Mouse (Mus musculus): ENCODE data around the gene Ccdc134. TPM values are rescaled to one million over a fixed set of nuclear protein-coding genes. Genes with fewer than 3 reads are reported as not detected.

The Ccdc134 gene
- 82.1 TPM for polyA plus RNA-seq (2012; fragmentation: generic; extraction: Trizol)

GRCm38 (mm10) chr15:82127426-82128374 is at the start of gene Ccdc134:
TSS of gene Ccdc134 (plus strand) at chr15:82127922.
- Histone ChIP-seq H3K4me2 (ENCODE audit: low read depth) (peak within 1 kb of the TSS; percentile 98), H3ac (ENCODE audit: control insufficient read depth, insufficient read length) (peak within 1 kb of the TSS; percentile 14), H3K27me3 (ENCODE audit: control insufficient read depth, insufficient read depth, insufficient read length) (peaks cover 18% of the 10 kb centered on the region), H3K4me3 (peak within 1 kb of the TSS; percentile 58), H3K79me2 (ENCODE audit: control insufficient read depth, insufficient read depth) (peaks cover 19% of the 10 kb centered on the region), H3K36me3 (ENCODE audit: control insufficient read depth, insufficient read depth) (no peaks in the 10 kb centered on the region)
- peak; percentile 88 for TF ChIP-seq TCF3 (IDR thresholded peaks at IDR 0.05; ENCODE audit: insufficient read length, low read depth)
- TF ChIP-seq CEBPB (IDR thresholded peaks at IDR 0.05; ENCODE audit: insufficient read depth, poor library complexity, severe bottlenecking): no peak
- TF ChIP-seq SRF (IDR thresholded peaks at IDR 0.05; ENCODE audit: control insufficient read depth, insufficient read length, low read depth): peak; percentile 81
- peak; percentile 93 for TF ChIP-seq POLR2A (IDR thresholded peaks at IDR 0.05; ENCODE audit: insufficient read length, low read depth)
- peak; percentile 57 for TF ChIP-seq TCF12 (IDR thresholded peaks at IDR 0.05; ENCODE audit: insufficient read depth, poor library complexity, severe bottlenecking)
- TF ChIP-seq MAX (IDR thresholded peaks at IDR 0.05; ENCODE audit: low read depth): peak; percentile 95
- TF ChIP-seq MYOG (IDR thresholded peaks at IDR 0.05; ENCODE audit: control insufficient read depth in 1 of 3, insufficient read depth in 1 of 3, insufficient read length in 2 of 3, low read depth in 2 of 3): peak; percentile 93 to 100 (median 99)
- TF ChIP-seq MYOD1 (IDR thresholded peaks at IDR 0.05; ENCODE audit: control insufficient read depth in 1 of 3, insufficient read length in 2 of 3, low read depth in 2 of 3): peak in 2 of 3 experiments; percentile 98 to 99
- TF ChIP-seq E2F4 (IDR thresholded peaks at IDR 0.05; ENCODE audit: insufficient read depth): no peak
- no peak for TF ChIP-seq USF1 (IDR thresholded peaks at IDR 0.05; ENCODE audit: low read depth)
- no peak for TF ChIP-seq REST (IDR thresholded peaks at IDR 0.05; ENCODE audit: insufficient read depth, insufficient read length)
- TF ChIP-seq POLR2AphosphoS2 (IDR thresholded peaks at IDR 0.05; ENCODE audit: insufficient read length, low read depth): peak; percentile 92

GRCm38 (mm10) chr15:82079883-82080282 is 47.8 kb upstream of the Ccdc134 start:
- Histone ChIP-seq H3K4me3 (no peak overlapping the region), H3K27me3 (ENCODE audit: control insufficient read depth, insufficient read depth, insufficient read length) (peaks cover 64% of the 10 kb centered on the region), H3K4me2 (ENCODE audit: low read depth) (no peak overlapping the region), H3K79me2 (ENCODE audit: control insufficient read depth, insufficient read depth) (no peaks in the 10 kb centered on the region), H3ac (ENCODE audit: control insufficient read depth, insufficient read length) (no peak overlapping the region), H3K36me3 (ENCODE audit: control insufficient read depth, insufficient read depth) (no peaks in the 10 kb centered on the region)
- TF ChIP-seq REST (IDR thresholded peaks at IDR 0.05; ENCODE audit: insufficient read depth, insufficient read length) (peak; percentile 75), TCF3 (IDR thresholded peaks at IDR 0.05; ENCODE audit: insufficient read length, low read depth) (no peak)

GRCm38 (mm10) chr15:82081161-82081560 is 46.6 kb upstream of the Ccdc134 start:
- peaks cover 68% of the 10 kb centered on the region for H3K27me3 ChIP-seq (ENCODE audit: control insufficient read depth, insufficient read depth, insufficient read length)
- no peaks in the 10 kb centered on the region for H3K79me2 ChIP-seq (ENCODE audit: control insufficient read depth, insufficient read depth)
- H3ac ChIP-seq (ENCODE audit: control insufficient read depth, insufficient read length): no peak overlapping the region
- H3K36me3 ChIP-seq (ENCODE audit: control insufficient read depth, insufficient read depth): no peaks in the 10 kb centered on the region
- TF ChIP-seq TCF3 (IDR thresholded peaks at IDR 0.05; ENCODE audit: insufficient read length, low read depth): no peak
- TF ChIP-seq SRF (IDR thresholded peaks at IDR 0.05; ENCODE audit: control insufficient read depth, insufficient read length, low read depth): no peak
- no peak for TF ChIP-seq MYOD1 (IDR thresholded peaks at IDR 0.05; ENCODE audit: control insufficient read depth in 1 of 3, insufficient read length in 2 of 3, low read depth in 2 of 3)
- no peak for TF ChIP-seq POLR2A (IDR thresholded peaks at IDR 0.05; ENCODE audit: insufficient read length, low read depth)
- no peak for TF ChIP-seq REST (IDR thresholded peaks at IDR 0.05; ENCODE audit: insufficient read depth, insufficient read length)
- TF ChIP-seq POLR2AphosphoS2 (IDR thresholded peaks at IDR 0.05; ENCODE audit: insufficient read length, low read depth): no peak
- TF ChIP-seq CEBPB (IDR thresholded peaks at IDR 0.05; ENCODE audit: insufficient read depth, poor library complexity, severe bottlenecking): no peak
- TF ChIP-seq MYOG (IDR thresholded peaks at IDR 0.05; ENCODE audit: control insufficient read depth in 1 of 3, insufficient read depth in 1 of 3, insufficient read length in 2 of 3, low read depth in 2 of 3): no peak
- TF ChIP-seq TCF12 (IDR thresholded peaks at IDR 0.05; ENCODE audit: insufficient read depth, poor library complexity, severe bottlenecking): no peak
- TF ChIP-seq USF1 (IDR thresholded peaks at IDR 0.05; ENCODE audit: low read depth): no peak
- no peak for TF ChIP-seq E2F4 (IDR thresholded peaks at IDR 0.05; ENCODE audit: insufficient read depth)
- H3K4me3 ChIP-seq: no peak overlapping the region
- H3K4me2 ChIP-seq (ENCODE audit: low read depth): no peak overlapping the region

GRCm38 (mm10) chr15:82085606-82086005 is 42.1 kb upstream of the Ccdc134 start:
- no peak overlapping the region for H3K4me2 ChIP-seq (ENCODE audit: low read depth)
- H3ac ChIP-seq (ENCODE audit: control insufficient read depth, insufficient read length): no peak overlapping the region
- TF ChIP-seq MYOG (IDR thresholded peaks at IDR 0.05; ENCODE audit: control insufficient read depth in 1 of 3, insufficient read depth in 1 of 3, insufficient read length in 2 of 3, low read depth in 2 of 3): no peak
- TF ChIP-seq MYOD1 (IDR thresholded peaks at IDR 0.05; ENCODE audit: control insufficient read depth in 1 of 3, insufficient read length in 2 of 3, low read depth in 2 of 3): no peak
- TF ChIP-seq SRF (IDR thresholded peaks at IDR 0.05; ENCODE audit: control insufficient read depth, insufficient read length, low read depth): no peak
- no peak for TF ChIP-seq REST (IDR thresholded peaks at IDR 0.05; ENCODE audit: insufficient read depth, insufficient read length)
- no peak for TF ChIP-seq POLR2AphosphoS2 (IDR thresholded peaks at IDR 0.05; ENCODE audit: insufficient read length, low read depth)
- no peak for TF ChIP-seq TCF12 (IDR thresholded peaks at IDR 0.05; ENCODE audit: insufficient read depth, poor library complexity, severe bottlenecking)
- TF ChIP-seq TCF3 (IDR thresholded peaks at IDR 0.05; ENCODE audit: insufficient read length, low read depth): no peak
- TF ChIP-seq MAX (IDR thresholded peaks at IDR 0.05; ENCODE audit: low read depth): no peak
- no peak for TF ChIP-seq POLR2A (IDR thresholded peaks at IDR 0.05; ENCODE audit: insufficient read length, low read depth)
- no peak for TF ChIP-seq USF1 (IDR thresholded peaks at IDR 0.05; ENCODE audit: low read depth)
- no peak for TF ChIP-seq E2F4 (IDR thresholded peaks at IDR 0.05; ENCODE audit: insufficient read depth)
- TF ChIP-seq CEBPB (IDR thresholded peaks at IDR 0.05; ENCODE audit: insufficient read depth, poor library complexity, severe bottlenecking): no peak
- peaks cover 84% of the 10 kb centered on the region for H3K27me3 ChIP-seq (ENCODE audit: control insufficient read depth, insufficient read depth, insufficient read length)
- no peaks in the 10 kb centered on the region for H3K79me2 ChIP-seq (ENCODE audit: control insufficient read depth, insufficient read depth)
- H3K36me3 ChIP-seq (ENCODE audit: control insufficient read depth, insufficient read depth): no peaks in the 10 kb centered on the region
- H3K4me3 ChIP-seq: no peak overlapping the region

Measured in myocyte (in vitro differentiated cells).